Mouse (Mus musculus): ENCODE measurements around the gene Rprml.

The Rprml gene

GRCm38 (mm10) chr11:103663119-103663518, 13.7 kb downstream of the Rprml start:
- no peak for DNase-seq (ENCODE audit: inconsistent ontology term)

GRCm38 (mm10) chr11:103665695-103666094, 16.3 kb downstream of the Rprml start:
- no peak for DNase-seq (ENCODE audit: inconsistent ontology term)

GRCm38 (mm10) chr11:103666181-103666906, 17.0 kb downstream of the Rprml start:
- peak; percentile 40 for DNase-seq (ENCODE audit: inconsistent ontology term)

- peak; percentile 19 for DNase-seq (ENCODE audit: inconsistent ontology term)
These were observed 17.6 kb downstream of the Rprml start for GRCm38 (mm10) chr11:103666907-103667426.

- peak; percentile 21 for DNase-seq (ENCODE audit: inconsistent ontology term)
These were observed 26.2 kb downstream of the Rprml start for GRCm38 (mm10) chr11:103675556-103675955.

- DNase-seq (ENCODE audit: inconsistent ontology term) = peak; percentile 39
These were observed 27.7 kb downstream of the Rprml start for GRCm38 (mm10) chr11:103677042-103677441.

- peak; percentile 68 for DNase-seq (ENCODE audit: inconsistent ontology term)
These were observed 34.4 kb downstream of the Rprml start for GRCm38 (mm10) chr11:103683667-103684334.

GRCm38 (mm10) chr11:103685261-103685736, 35.9 kb downstream of the Rprml start:
- DNase-seq (ENCODE audit: inconsistent ontology term) = peak; percentile 90

GRCm38 (mm10) chr11:103686706-103687105, 37.3 kb downstream of the Rprml start:
- DNase-seq (ENCODE audit: inconsistent ontology term) = no peak

GRCm38 (mm10) chr11:103688271-103688979, 39.1 kb downstream of the Rprml start:
- DNase-seq (ENCODE audit: inconsistent ontology term) = no peak

- DNase-seq (ENCODE audit: inconsistent ontology term) = peak; percentile 91
These were observed 39.6 kb downstream of the Rprml start for GRCm38 (mm10) chr11:103688980-103689378.

- DNase-seq (ENCODE audit: inconsistent ontology term) = no peak
These were observed 41.7 kb downstream of the Rprml start for GRCm38 (mm10) chr11:103691036-103691435.

- no peak for DNase-seq (ENCODE audit: inconsistent ontology term)
These were observed 43.9 kb downstream of the Rprml start for GRCm38 (mm10) chr11:103693241-103693640.

GRCm38 (mm10) chr11:103696851-103697564, 47.6 kb downstream of the Rprml start:
- DNase-seq (ENCODE audit: inconsistent ontology term) = no peak

- DNase-seq (ENCODE audit: inconsistent ontology term) = peak; percentile 96
These were observed 48.3 kb downstream of the Rprml start, which contains the start of gene Gosr2 for GRCm38 (mm10) chr11:103697565-103698176. TSS of gene Gosr2 (minus strand) at chr11:103697898.

GRCm38 (mm10) chr11:103698226-103698625, 48.9 kb downstream of the Rprml start:
- DNase-seq (ENCODE audit: inconsistent ontology term) = no peak
